Mouse (Mus musculus) heart, embryonic 13.5 days (tissue): ENCODE data around the gene Msantd1. TPM values are rescaled to one million over a fixed set of nuclear protein-coding genes. Genes with fewer than 3 reads are reported as not detected.

ENCODE experiments used
- ATAC-seq: fragments of 200-750 bp; cut with Nextera tagmentation; 2 replicates; pipeline ENCODE4 v1.8.0; 2017; ENCODE audit warnings: moderate TSS enrichment; ENCODE audit not compliant: insufficient number of reproducible peaks, low FRiP score, low TSS enrichment; ENCODE audit errors: extremely low read depth
- H3K27ac ChIP-seq: fragments of 300-500 bp; sonication (generic); replicated peaks from 2 replicates; pipeline ENCODE4 v1.5.1; 2015; ENCODE audit warnings: moderate library complexity, mild to moderate bottlenecking, inconsistent platforms
- H3K27me3 ChIP-seq: fragments of 300-500 bp; sonication (generic); replicated peaks from 2 replicates; pipeline ENCODE4 v1.6.1; 2015; ENCODE audit warnings: mild to moderate bottlenecking, inconsistent platforms
- H3K36me3 ChIP-seq: fragments of 300-500 bp; sonication (generic); 2 replicates; pipeline ENCODE4 v1.6.1; 2015; ENCODE audit warnings: mild to moderate bottlenecking, inconsistent platforms
- H3K4me1 ChIP-seq: fragments of 300-500 bp; sonication (generic); 2 replicates; pipeline ENCODE4 v1.6.1; 2015; ENCODE audit warnings: inconsistent platforms
- H3K4me2 ChIP-seq: fragments of 300-500 bp; sonication (generic); 2 replicates; pipeline ENCODE4 v1.6.1; 2015; ENCODE audit warnings: inconsistent platforms, mild to moderate bottlenecking, moderate library complexity
- H3K4me3 ChIP-seq: fragments of 300-500 bp; sonication (generic); 2 replicates; pipeline ENCODE4 v1.5.1; 2015; ENCODE audit warnings: moderate library complexity, mild to moderate bottlenecking, inconsistent platforms
- H3K9ac ChIP-seq: fragments of 300-500 bp; sonication (generic); 2 replicates; pipeline ENCODE4 v1.6.1; 2015; ENCODE audit warnings: inconsistent platforms, mild to moderate bottlenecking, moderate library complexity
- H3K9me3 ChIP-seq: fragments of 300-500 bp; sonication (generic); 2 replicates; pipeline ENCODE4 v1.6.1; 2016; ENCODE audit warnings: inconsistent platforms
- WGBS: fragments of 180-500 bp; shearing (Covaris S2); methylation state at CpG from one replicate; pipeline ENCODE4 v1.1.7; 2015; ENCODE audit warnings: mixed read lengths; 5-methylcytosine and 5-hydroxymethylcytosine counted together
- polyA plus RNA-seq: library from polyadenylated mRNA; unstranded; fragments of >200 nt; fragmentation: Nextera tagmentation; extraction: Ambion mirVana; gene quantifications from 2 replicates; pipeline ENCODE4 v1.2.1, GENCODE M21; 2015

Gene Msantd1
- polyA plus RNA-seq, 1 experiment from 2014 or later: not detected

GRCm38 (mm10) chr5:34907230-34907629, 582 bp upstream of the Msantd1 start:
- Histone ChIP-seq H3K4me1 (peaks cover 32% of the 10 kb centered on the region), H3K4me2 (no peak overlapping the region), H3K9me3 (no peaks in the 10 kb centered on the region), H3K36me3 (peaks cover 88% of the 10 kb centered on the region), H3K27ac (no peak overlapping the region), H3K27me3 (no peaks in the 10 kb centered on the region), H3K9ac (no peak overlapping the region), H3K4me3 (no peak overlapping the region)
- ATAC-seq: no peak
- WGBS: 84% methylated on average over 4 of the region's 4 CpGs

DNA sequence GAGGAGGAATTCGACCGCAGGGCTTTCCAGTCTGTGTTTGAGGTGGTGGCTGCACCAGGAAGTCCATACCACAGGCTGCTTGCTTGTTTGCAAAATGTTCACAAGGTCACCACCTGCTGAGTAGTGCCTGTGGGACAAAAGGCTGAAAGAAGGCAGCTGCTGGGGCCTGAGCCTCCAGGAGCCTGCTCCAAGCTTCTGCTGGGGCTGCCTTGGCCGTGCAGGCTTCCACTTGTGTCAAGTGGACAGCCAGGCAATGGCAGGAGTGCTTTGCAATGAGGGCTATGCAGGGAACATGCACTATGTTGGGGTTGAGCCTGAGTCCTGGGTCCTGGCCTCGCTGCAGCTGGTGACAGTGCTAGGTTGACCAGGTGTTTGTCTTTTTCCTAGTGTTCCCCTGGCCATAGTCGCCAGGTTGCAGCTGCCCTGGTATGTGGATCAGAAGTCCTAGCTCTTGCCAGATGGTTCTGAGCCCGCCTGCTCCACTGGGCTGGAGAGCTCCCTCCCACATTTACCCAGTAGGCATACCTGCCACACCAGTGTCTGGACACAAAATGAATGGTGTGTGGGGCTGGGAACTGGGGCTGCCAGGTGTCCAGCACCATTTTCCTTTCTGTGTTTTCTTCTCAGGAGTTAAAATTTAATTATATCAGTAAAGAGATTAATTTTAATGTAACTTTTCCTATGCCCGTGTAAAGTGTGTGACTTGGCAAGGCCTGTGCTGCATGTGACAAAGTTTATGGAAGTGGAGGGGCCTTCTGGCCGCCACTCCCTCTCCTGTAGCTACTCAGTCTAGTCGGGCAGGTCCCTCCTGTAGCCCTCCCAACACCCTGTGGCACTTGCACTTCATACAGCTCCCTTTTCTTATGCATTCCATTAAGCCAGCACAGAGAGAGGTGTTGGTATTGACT, 1.2 kb downstream of the Msantd1 start:
- Histone ChIP-seq H3K4me2 (no peak overlapping the region), H3K9me3 (no peaks in the 10 kb centered on the region), H3K27ac (peak overlapping the region; percentile 30; the same call in 1 of the 2 replicates), H3K4me1 (peaks cover 21% of the 10 kb centered on the region), H3K4me3 (no peak overlapping the region), H3K9ac (peak overlapping the region; percentile 1; the same call in 1 of the 2 replicates), H3K27me3 (no peaks in the 10 kb centered on the region), H3K36me3 (peaks cover 77% of the 10 kb centered on the region)
- ATAC-seq: no peak
- WGBS: 70% methylated on average over 9 of the region's 9 CpGs

- H3K9me3 ChIP-seq: no peaks in the 10 kb centered on the region
- no peak for ATAC-seq
- no peak overlapping the region for H3K4me3 ChIP-seq
- WGBS: 85% methylated on average over 1 of the region's 1 CpGs
- no peak overlapping the region for H3K4me2 ChIP-seq
- peaks cover 21% of the 10 kb centered on the region for H3K4me1 ChIP-seq
- H3K9ac ChIP-seq: no peak overlapping the region
- H3K36me3 ChIP-seq: peaks cover 68% of the 10 kb centered on the region
- no peaks in the 10 kb centered on the region for H3K27me3 ChIP-seq
- no peak overlapping the region for H3K27ac ChIP-seq
Observed at GRCm38 (mm10) chr5:34909634-34910503, 2.1 kb downstream of the Msantd1 start.

- Histone ChIP-seq H3K9me3 (no peaks in the 10 kb centered on the region), H3K9ac (no peak overlapping the region), H3K4me3 (no peak overlapping the region), H3K27me3 (no peaks in the 10 kb centered on the region), H3K4me1 (peaks cover 21% of the 10 kb centered on the region), H3K27ac (no peak overlapping the region), H3K4me2 (no peak overlapping the region), H3K36me3 (peaks cover 62% of the 10 kb centered on the region)
- WGBS: 84% methylated on average over 4 of the region's 4 CpGs
- no peak for ATAC-seq
Observed at GRCm38 (mm10) chr5:34910504-34910815, 2.6 kb downstream of the Msantd1 start.

- H3K4me1 ChIP-seq: peaks cover 19% of the 10 kb centered on the region
- H3K27ac ChIP-seq: peak overlapping the region; percentile 29; the same call in 1 of the 2 replicates
- H3K4me3 ChIP-seq: no peak overlapping the region
- whole genome bisulfite sequencing: 0% methylated on average over 1 of the region's 1 CpGs
- H3K27me3 ChIP-seq: no peaks in the 10 kb centered on the region
- no peaks in the 10 kb centered on the region for H3K9me3 ChIP-seq
- no peak for ATAC-seq
- H3K9ac ChIP-seq: no peak overlapping the region; the same call in 1 of the 2 replicates
- H3K36me3 ChIP-seq: peaks cover 13% of the 10 kb centered on the region
- H3K4me2 ChIP-seq: no peak overlapping the region
Observed at GRCm38 (mm10) chr5:34915801-34916200, 8.0 kb downstream of the Msantd1 start.

DNA sequence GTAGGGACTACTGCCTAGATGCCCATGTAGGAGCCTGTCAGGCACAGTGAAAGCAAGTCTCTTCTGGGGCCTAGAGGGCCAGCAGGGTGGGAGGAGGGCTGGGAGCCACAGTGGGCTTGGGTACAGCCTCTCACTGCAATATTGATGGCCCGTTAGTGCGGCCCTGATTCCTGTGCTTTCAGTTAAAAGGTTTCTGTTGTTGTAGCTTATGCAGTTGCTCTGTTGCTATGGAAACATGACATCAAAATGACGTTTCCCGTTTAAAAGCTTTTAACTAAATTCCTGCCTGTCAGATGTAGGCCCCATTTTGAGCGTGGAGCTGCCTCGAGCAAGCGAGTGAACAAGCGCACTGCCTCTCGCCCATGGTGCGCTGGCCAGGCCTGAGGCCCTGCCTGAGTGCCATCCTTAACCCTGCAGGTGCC, 9.4 kb downstream of the Msantd1 start:
- no peaks in the 10 kb centered on the region for H3K9me3 ChIP-seq
- H3K36me3 ChIP-seq: peaks cover 13% of the 10 kb centered on the region
- no peak overlapping the region for H3K9ac ChIP-seq
- no peak overlapping the region for H3K4me2 ChIP-seq
- H3K27ac ChIP-seq: no peak overlapping the region
- no peaks in the 10 kb centered on the region for H3K27me3 ChIP-seq
- no peak overlapping the region for H3K4me3 ChIP-seq
- H3K4me1 ChIP-seq: peaks cover 19% of the 10 kb centered on the region
- no peak for ATAC-seq
- WGBS: 76% methylated on average over 10 of the region's 10 CpGs

DNA sequence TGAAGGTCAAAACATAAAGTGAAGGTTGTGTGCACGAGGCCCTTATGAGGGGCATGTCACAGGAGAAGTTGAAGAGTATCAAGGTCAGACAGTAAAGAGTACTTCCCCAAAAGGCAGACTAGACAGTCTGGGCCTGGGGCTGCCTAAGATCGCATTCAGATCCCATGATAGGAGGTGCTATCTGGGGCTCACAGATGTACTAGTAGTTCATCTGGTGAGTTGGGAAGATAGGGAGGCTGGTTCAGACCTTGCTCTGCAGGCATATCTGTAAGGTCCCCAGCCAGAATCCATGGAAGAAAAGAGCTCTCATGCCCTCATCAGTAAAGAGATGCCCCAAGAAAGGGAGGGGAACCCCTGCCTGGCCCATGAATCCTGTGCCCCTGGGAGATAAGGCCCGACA, 11.0 kb downstream of the Msantd1 start:
- no peak overlapping the region for H3K4me2 ChIP-seq
- H3K4me3 ChIP-seq: no peak overlapping the region
- no peaks in the 10 kb centered on the region for H3K9me3 ChIP-seq
- H3K4me1 ChIP-seq: peaks cover 19% of the 10 kb centered on the region
- H3K9ac ChIP-seq: no peak overlapping the region
- no peaks in the 10 kb centered on the region for H3K27me3 ChIP-seq
- ATAC-seq: no peak
- WGBS: 70% methylated on average over 3 of the region's 3 CpGs
- H3K36me3 ChIP-seq: peaks cover 24% of the 10 kb centered on the region
- H3K27ac ChIP-seq: no peak overlapping the region

DNA sequence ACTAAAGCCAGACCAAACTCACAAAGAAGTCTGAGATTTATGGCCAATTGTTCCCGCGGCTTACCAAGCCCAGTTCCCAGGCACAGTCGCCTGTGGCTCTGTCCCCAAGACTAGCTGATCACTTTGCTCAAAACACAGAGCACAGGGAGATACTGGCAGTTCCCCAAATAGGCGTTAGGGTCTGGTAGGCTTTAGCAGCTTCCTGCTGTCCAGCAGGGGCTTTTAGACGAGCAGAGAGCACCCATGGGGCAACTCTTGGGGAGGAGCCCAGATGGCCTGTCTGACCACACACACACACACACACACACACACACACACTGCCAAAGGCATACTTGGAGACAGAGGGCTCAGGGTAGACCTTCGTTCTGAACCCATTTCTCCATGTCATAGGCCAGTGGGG, 14.7 kb downstream of the Msantd1 start:
- ATAC-seq: no peak
- Histone ChIP-seq H3K36me3 (peaks cover 50% of the 10 kb centered on the region), H3K4me2 (no peak overlapping the region), H3K4me3 (no peak overlapping the region), H3K27me3 (no peaks in the 10 kb centered on the region), H3K4me1 (peaks cover 15% of the 10 kb centered on the region; the same call in 1 of the 2 replicates), H3K9ac (no peak overlapping the region), H3K9me3 (no peaks in the 10 kb centered on the region), H3K27ac (no peak overlapping the region)
- 72% methylated on average over 6 of the region's 6 CpGs for WGBS

DNA sequence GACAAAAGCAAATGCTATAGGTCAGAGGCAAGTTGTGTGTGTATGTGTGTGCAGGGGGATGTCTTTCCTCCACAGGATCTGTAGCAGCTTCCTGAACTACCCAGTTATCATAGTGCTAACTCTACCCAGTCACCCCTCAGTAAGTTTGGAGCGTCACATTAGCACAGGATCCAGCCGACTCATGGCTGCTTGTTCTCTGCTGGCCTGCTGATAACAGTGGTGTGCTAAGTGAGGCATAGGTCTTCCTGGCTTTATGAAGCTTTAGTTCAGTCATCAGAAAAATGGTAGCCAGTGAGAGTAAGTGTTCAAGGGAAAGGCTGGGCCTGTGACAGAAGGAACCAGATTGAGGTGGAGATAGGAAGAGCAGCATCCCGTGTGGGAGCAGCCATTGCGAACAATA, 16.1 kb downstream of the Msantd1 start:
- no peak for ATAC-seq

DNA sequence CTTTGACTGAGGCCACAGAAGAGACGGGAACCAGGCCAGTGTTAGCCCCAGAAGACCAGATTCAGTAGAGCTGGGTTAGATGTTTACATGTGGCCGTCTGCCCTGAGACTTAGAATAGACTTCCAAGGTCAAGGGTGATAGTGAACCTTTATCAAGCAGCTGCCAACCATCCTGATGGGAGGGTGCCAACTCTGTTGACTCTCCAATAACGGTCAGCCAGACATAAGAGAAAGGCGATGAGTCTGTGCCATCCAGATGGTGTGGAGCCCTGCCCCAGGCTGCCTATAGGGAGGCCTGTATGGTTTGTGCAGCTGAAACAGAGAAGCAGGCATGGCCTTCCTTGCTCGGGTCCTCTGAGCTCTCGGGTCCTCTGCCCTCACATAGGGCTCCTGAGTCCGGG, 16.7 kb downstream of the Msantd1 start:
- 71% methylated on average over 7 of the region's 7 CpGs for WGBS
- Histone ChIP-seq H3K9me3 (no peaks in the 10 kb centered on the region), H3K4me2 (no peak overlapping the region), H3K4me1 (peaks cover 7% of the 10 kb centered on the region; the same call in 1 of the 2 replicates), H3K4me3 (no peak overlapping the region), H3K9ac (no peak overlapping the region), H3K27ac (no peak overlapping the region), H3K27me3 (no peaks in the 10 kb centered on the region), H3K36me3 (peaks cover 50% of the 10 kb centered on the region)
- ATAC-seq: no peak

More for the DNA sequence above, 16.1 kb downstream of the Msantd1 start:
- WGBS: 77% methylated on average over 4 of the region's 4 CpGs
- H3K4me2 ChIP-seq: no peak overlapping the region
- no peak overlapping the region for H3K27ac ChIP-seq
- peaks cover 50% of the 10 kb centered on the region for H3K36me3 ChIP-seq
- no peaks in the 10 kb centered on the region for H3K9me3 ChIP-seq
- H3K9ac ChIP-seq: no peak overlapping the region
- no peak overlapping the region for H3K4me3 ChIP-seq
- H3K27me3 ChIP-seq: no peaks in the 10 kb centered on the region
- peaks cover 8% of the 10 kb centered on the region; the same call in 1 of the 2 replicates for H3K4me1 ChIP-seq

GRCm38 (mm10) chr5:34927648-34928047, 19.8 kb downstream of the Msantd1 start:
- Histone ChIP-seq H3K4me3 (no peak overlapping the region), H3K27ac (no peak overlapping the region), H3K36me3 (peaks cover 37% of the 10 kb centered on the region), H3K4me2 (no peak overlapping the region), H3K4me1 (peaks cover 27% of the 10 kb centered on the region), H3K9ac (no peak overlapping the region), H3K27me3 (no peaks in the 10 kb centered on the region), H3K9me3 (no peaks in the 10 kb centered on the region)
- ATAC-seq: no peak
- WGBS: 89% methylated on average over 4 of the region's 4 CpGs
